Mouse (Mus musculus): ENCODE measurements around the gene Stat5b. TPM values are rescaled to one million over a fixed set of nuclear protein-coding genes. Genes with fewer than 3 reads are reported as not detected.

The Stat5b gene
- total RNA-seq, 2 experiments from 2014 or later = 12.2 to 13.0 TPM

- no peak for DNase-seq (ENCODE audit: low spot score in 2 of 2)
These were observed 76.3 kb downstream of the Stat5b start for GRCm38 (mm10) chr11:100774261-100774660.

DNA sequence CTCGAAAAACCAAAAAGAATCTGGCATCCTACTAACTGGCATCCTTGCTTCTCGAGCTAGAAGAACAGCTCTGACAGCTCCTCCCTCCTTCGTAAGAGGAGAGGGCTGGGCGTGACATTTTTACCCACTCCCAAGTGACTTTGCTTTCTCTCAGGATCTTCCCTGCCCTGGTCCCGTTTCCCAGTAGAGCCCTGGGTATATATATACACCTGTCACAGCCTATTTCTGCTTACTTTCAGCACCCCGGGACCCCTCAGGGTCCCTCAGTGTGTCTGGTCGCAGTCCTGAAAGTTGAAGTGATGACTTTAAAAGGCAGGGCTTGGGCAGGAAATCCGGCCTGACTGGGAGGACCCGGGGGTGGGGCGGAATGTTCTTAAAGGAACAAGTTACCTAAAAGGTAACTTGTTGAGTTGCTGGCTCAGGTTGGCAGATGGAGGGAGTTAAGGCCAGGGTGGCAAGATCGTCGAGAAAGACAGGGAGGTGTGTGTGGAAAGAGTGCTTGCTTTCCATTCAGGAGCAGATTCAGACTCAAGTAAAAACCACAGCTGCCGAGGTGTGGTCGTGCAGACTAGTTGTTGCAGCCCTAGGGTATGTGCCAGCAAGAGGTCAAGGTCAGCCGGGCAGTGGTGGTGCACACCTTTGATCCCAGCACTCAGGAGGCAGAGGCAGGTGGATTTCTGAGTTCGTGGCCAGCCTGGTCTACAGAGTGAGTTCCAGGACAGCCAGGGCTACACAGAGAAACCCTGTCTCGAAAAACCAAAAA is 79.7 kb downstream of the Stat5b start, which contains the start of gene Ghdc:
Gene Ghdc (minus strand): TSS at position 312 of the 763 bp plus-strand sequence.
- peak; percentile 62 to 74 for DNase-seq (ENCODE audit: low spot score in 2 of 2)

- DNase-seq (ENCODE audit: low spot score in 2 of 2) = no peak
These were observed 80.5 kb downstream of the Stat5b start for GRCm38 (mm10) chr11:100769980-100770379.

DNA sequence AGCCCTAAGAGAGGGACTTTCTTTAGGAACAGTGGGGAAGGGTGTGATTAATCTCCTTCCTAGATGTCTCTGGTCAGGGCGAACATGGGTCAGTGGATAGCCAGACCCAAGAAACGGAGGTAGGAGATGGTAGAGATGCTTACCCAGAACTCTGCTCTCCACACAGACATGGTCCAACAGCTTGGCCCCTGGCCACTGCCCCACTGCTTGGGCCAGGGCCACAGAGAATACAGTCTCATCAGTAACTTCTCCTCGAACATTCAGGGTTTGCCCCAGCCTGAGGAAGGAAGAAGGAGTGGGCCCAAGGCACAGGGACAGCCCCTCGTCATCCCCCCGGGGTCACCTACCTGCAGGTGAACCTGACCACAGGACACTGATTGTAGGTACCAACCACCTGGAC is 82.7 kb downstream of the Stat5b start:
- no peak for DNase-seq (ENCODE audit: low spot score in 2 of 2)

GRCm38 (mm10) chr11:100766726-100767125 is 83.8 kb downstream of the Stat5b start:
- DNase-seq (ENCODE audit: low spot score in 2 of 2) = no peak

- DNase-seq (ENCODE audit: low spot score in 2 of 2) = no peak
These were observed 87.7 kb downstream of the Stat5b start, which contains the start of gene Hcrt for GRCm38 (mm10) chr11:100762831-100763230. Gene Hcrt, minus strand, starts transcription at chr11:100762931.

DNA sequence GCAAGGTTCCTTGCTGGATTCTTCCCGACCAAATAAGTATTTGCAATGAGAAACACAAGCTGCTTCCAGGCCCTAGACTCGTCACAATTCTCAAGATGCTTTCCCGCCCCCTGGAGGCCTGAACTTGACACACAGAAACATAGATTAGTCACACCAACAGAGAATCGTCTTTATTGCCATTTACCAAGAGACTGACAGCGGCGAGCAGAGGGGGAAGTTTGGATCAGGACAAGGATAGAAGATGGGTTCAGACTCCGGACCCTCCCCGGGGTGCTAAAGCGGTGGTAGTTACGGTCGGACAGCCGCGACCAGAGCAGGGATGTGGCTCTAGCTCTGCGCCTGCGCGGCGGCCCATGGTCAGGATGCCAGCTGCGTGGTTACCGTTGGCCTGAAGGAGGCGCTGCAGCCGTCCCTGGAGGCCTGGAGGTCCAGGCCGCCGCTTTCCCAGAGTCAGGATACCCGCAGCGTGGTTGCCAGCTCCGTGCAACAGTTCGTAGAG is 88.9 kb downstream of the Stat5b start:
- DNase-seq (ENCODE audit: low spot score in 2 of 2) = peak; percentile 95 to 96

DNA sequence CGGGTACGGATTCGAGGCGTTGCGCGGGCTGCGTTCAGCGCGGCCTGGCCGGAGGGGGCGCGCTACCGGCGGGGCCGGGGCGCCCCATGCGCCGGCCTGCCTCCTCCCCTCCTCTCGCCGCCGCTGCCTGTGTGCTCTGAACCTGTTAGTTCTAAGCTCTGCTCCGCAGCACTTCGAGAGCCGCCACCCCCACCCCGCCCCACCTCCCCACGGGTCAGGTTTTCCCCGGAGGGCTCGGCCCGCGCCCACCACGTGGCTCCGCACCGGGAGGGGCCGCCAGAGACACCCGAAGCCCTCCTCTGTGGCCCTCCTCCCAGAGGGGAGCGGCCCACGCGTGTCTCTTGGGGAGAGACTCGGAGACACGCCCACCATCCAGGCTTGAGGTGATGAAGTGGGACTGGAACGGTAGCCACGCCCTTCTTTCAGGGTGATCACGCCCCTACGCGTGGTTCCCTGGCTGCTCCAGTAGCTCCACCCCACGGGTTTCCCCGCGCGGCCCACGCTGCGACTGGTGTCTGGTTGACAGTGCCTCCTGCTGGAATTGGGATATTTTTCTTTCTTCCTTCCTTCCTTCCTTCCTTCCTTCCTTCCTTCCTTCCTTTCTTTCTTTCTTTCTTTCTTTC is 90.8 kb downstream of the Stat5b start, which contains the start of gene Kcnh4:
Gene Kcnh4 (minus strand): TSS at position 332 of the 623 bp plus-strand sequence.
- DNase-seq (ENCODE audit: low spot score in 2 of 2) = peak; percentile 72 to 74

DNA sequence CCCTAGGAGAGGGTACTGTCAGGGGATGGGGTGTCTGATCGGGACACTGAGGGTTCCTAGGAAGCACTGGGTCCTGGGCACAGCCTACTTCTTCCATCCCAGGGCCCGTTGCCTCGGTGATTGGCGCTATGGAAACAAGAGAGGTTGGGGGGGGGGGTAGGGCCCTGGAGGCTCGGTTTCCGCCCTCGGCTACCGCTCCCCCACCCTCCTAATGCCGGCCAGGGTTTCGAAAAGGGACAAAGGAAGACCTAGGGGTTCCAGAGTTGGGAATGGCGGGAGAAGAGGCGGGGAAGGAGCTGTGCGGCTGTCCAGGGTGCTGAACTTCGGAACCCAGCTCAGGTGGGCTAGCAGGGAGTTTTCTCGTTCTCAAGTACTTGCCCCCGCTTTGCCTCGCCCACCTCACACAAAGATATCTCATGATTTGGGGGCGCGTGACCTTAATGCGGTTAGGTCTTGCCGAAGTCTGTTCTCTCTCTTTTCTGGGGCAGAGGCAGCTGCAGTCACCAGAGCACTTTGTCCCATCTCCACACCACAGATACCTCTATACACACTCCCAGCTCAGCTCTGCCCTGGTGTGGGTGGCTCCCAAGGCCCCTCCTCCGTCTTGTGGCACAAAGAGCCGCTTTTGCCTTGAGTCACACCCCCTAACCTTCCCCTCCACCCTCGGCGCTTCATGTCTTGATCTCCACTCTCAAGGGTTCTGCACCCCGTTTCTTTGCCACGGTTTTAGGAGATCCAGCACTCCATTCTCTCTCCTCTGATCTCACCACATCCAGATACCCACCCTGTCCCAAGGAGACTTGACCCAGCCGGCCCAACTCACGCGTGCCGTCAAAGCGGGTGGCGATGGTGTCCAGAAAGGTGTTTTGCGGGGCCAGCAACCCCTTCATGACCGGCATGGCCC is 91.6 kb downstream of the Stat5b start:
- DNase-seq (ENCODE audit: low spot score in 2 of 2) = no peak

DNA sequence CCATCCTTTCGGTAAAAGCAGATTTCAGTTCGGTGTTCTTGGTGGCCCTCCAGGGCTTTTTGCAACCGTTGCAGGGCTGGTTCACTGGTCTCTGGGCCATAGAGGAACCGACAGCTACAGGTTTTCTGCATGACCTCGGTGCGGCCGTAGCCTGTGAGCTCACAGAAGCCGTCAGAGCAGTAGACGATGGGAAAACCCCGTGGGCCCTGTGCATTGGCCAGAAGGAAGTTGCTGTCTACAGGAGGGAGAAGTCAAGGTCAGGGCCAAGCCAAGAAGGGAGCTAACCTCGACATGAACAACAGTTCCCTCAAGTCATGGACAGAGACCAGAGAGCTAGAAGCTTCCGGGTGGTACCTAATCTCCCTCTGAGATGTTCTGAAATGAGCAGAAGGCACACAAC is 93.0 kb downstream of the Stat5b start:
- no peak for DNase-seq (ENCODE audit: low spot score in 2 of 2)

GRCm38 (mm10) chr11:100756476-100756875 is 94.0 kb downstream of the Stat5b start:
- DNase-seq (ENCODE audit: low spot score in 2 of 2) = no peak

- DNase-seq (ENCODE audit: low spot score in 2 of 2) = no peak
These were observed 95.8 kb downstream of the Stat5b start for GRCm38 (mm10) chr11:100754693-100755057.

- no peak for DNase-seq (ENCODE audit: low spot score in 2 of 2)
These were observed 96.4 kb downstream of the Stat5b start for GRCm38 (mm10) chr11:100754021-100754692.

DNA sequence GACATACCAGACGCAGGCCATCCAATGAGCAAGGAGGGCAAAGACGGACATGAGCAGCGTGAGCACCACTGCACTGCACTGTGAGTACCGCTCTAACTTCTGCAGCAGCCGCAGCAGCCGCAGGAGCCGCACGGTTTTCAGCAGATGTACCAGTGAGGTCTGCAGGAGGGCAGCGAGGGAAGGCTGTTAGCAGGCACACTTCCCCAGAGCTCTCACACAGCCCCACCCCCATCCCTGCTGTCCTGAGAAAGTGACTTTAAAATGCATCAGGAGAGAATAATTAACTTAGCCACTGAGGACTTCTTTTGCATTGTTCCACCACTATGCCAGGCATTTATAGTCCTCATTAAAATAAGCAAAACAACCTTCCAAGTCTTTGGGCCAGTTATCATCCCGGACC is 98.2 kb downstream of the Stat5b start:
- no peak for DNase-seq (ENCODE audit: low spot score in 2 of 2)

- no peak for DNase-seq (ENCODE audit: low spot score in 2 of 2)
These were observed 100.4 kb downstream of the Stat5b start for GRCm38 (mm10) chr11:100750127-100750526.

- DNase-seq (ENCODE audit: low spot score in 2 of 2) = no peak
These were observed 101.1 kb downstream of the Stat5b start for GRCm38 (mm10) chr11:100749469-100749868.

GRCm38 (mm10) chr11:100748620-100749019 is 101.9 kb downstream of the Stat5b start:
- DNase-seq (ENCODE audit: low spot score in 2 of 2) = no peak

DNA sequence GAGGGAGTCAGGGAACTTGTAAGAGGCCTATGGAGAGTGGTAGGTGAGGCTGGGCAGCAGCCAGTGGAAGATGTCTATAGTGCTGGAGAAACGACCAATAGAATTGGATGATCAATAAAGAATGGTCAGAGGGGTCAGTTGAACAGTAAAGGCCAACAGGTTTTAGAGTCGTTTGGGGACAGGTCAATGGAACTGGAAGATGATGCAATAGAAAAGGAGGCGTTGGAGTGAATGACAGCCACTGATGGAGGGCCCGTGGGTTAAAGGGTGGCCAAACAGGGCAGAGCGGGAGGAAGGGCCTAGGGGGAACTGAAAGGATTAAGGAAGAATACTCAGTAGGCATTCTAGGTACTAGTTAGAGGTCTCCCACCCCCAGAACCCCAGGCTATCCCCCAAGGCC is 103.4 kb downstream of the Stat5b start:
- DNase-seq (ENCODE audit: low spot score in 2 of 2) = no peak

DNA sequence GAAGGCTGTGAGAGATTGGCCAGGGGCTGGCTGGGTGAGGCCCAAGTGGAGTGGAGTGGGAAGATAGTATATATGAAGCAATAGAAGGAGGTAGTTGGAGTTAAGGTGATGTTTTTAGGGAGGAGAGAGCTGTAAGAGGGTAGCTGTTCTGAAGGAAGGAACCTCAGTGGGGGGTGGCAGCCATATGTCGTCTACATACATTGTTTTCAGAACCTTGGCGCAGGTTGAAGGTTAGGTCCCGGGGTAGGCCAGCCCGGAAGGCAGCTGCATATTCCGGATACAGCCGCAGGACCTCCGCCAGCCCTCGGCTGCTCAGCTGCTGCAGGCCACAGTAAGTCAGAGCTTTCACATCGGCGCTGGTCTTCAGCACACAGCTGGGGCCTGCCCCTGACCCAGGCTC is 104.0 kb downstream of the Stat5b start:
- DNase-seq (ENCODE audit: low spot score in 2 of 2) = no peak

DNA sequence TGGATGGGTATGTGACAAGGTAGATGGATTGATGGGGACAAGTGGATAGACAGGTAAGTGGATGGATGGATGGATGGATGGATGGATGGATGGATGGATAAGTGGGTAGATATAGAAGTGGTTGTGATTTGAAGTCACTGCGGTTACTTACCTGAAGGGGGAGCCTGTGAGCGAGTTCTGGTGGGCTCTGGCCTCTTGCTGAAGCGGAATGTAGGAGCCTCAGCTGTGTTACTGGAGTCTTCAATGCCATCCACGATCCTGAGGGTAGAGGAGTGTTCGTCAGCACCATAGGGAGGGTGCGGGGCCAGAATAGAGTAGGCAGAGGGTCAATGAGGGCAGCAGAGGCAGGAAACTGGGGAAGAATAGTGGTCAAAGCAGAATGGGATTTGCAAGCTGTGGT is 105.4 kb downstream of the Stat5b start:
- peak in 1 of 2 experiments; percentile 52 for DNase-seq (ENCODE audit: low spot score in 2 of 2)

DNA sequence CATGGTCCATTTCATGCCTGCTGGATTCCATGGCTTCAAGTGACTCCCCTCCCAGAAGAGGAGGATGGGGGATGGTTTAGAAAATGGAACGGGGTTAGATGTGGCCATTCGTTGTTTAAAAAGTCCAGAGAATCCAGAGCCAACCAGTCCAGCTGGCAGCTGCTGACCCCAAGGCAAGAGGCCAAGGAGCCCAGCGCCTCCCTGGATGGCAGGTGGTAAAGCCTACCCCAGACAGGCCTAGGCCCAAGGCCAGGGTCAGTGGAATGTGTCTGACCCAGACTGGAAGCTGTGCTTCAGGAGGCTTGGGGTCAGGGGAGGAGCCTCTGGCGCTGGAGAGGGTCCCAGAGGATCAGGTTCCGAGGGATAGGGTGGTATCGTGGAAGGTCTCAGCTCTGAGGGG is 109.2 kb downstream of the Stat5b start:
- DNase-seq (ENCODE audit: low spot score in 2 of 2) = no peak

Measured in layer of hippocampus, postnatal 10 days (tissue).